Mouse (Mus musculus) cerebellum, postnatal 14 days (tissue): Measurements from ENCODE around the gene Abcb9.

ENCODE experiments used
- DNase-seq, 2 experiments: peaks; one replicate each; pipeline ENCODE4 v3.0.0; 2021; ENCODE audit warnings: mixed read lengths in 2 of 2

Gene Abcb9

DNA sequence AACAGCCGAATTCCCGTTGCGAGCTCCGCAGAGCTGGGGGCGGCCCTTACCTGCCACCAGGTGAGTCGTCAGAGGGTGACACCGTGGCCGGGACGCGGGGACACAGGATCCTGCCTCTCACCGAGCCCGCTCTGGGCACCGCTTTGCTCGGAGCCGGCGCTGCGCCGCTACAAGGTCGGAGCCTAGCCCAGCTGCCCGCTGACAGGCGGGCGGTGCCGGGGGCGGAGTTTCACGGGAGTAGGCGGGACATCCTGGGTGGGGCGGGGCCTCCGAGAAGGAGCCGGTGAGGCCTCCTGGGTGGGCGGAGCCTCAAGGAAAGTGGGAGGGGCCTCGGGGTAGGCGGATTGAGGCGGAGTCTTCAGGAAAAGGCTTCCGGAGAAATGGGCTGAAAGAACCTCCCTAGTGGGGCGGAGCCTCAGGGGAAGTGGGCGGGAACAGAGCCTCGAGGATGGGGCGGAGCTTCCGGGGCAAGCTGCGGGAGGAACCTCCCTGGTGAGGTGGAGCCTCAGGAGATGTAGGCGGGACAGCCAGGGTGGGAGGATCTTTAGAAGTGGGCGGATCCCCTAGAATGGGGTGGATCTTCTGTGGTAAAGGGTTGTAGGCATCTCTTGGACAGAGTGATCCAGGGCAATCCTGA lies at the start of gene Abcb9:
Abcb9 (minus strand) TSS at position 203 of the 637 bp plus-strand sequence.
- peak; percentile 94 to 95 for DNase-seq

DNA sequence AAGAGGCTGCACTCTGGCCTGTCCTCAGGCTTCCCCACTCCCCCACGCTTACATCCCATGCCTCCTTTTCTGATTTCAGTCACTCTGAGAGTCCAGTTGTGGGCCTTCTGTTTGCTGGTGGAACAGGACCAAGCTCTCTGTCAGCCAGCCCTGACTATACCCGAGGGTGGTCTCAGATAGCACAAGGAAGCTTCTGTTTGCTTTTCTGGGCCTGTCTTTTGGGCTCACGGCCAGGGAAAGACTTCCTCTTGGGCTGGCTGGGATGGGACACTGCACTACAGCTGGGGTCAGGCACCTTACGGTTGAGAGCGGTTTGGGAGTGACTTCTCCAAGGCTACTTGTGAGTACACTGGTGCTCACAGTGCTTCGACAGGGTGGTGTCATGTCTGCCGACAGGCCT lies 42.5 kb upstream of the Abcb9 start:
- no peak for DNase-seq

GRCm38 (mm10) chr5:124134261-124134660 lies 38.7 kb upstream of the Abcb9 start:
- no peak for DNase-seq

DNA sequence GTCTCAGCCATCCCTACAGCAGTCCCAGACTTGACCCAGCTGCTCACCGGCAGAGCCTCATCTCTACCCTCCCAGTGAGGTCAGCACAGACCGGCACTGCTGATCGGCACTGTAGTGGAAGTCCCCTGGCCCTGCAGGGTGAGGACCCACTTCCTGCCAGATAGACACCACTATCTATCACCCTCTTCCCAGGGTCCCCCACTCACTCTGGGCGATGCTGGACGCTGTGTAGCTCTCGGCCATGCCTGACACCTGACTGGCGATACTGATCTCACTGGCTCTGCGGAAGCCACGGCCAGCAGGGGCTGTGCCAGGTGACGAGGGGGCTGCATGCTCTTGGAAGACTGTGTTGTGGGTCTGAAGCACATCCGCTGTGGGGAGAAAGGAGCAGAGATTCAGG lies 29.5 kb upstream of the Abcb9 start:
- no peak for DNase-seq

GRCm38 (mm10) chr5:124122357-124122756 lies 26.8 kb upstream of the Abcb9 start:
- DNase-seq: no peak

DNA sequence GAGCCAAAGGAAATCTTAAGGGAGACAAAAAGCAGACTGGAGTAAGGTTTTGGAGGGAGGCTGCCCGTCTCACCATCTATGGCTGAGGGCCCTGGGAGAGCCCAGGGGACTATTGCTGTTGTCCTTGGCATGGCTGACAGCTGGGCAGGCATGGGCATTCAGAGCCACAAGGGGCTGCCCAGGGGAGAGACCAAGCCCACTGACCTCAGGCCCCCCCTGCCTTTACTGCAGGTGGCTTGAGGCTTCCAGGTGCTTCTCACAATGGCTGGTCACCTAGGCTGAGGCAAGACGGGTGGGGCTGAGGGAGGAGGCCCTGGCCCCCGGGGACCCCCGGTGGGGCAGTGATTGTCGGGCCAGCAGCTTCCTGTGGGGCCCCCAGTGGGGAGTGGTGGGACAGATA lies 23.6 kb upstream of the Abcb9 start:
- no peak for DNase-seq

- peak; percentile 91 to 94 for DNase-seq
Measured at GRCm38 (mm10) chr5:124115990-124116845, 20.6 kb upstream of the Abcb9 start, which contains the start of gene Arl6ip4. Gene Arl6ip4 (plus strand): TSS chr5:124116089.

DNA sequence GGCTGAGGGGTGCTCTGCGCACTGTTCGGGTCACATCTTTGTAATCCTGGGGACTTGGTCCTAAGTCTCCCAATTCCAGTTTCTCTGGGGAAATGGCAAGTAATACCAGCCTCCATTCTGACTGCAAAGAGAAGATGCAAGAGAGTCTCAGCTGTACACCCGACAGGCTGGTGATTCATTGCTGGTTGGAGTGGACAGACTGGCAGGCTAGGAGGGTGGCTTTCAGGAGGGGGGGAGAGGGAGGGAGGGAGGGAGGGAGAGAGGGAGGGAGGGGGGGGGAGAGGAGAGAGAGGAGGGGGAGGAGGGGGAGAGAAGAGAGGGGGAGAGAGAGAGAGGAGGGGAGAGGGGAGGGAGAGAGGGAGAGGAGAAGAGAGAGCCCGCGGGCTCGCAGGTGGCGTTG lies 19.9 kb upstream of the Abcb9 start:
- DNase-seq: no peak

GRCm38 (mm10) chr5:124114276-124115025 lies 18.9 kb upstream of the Abcb9 start:
- DNase-seq: no peak

DNA sequence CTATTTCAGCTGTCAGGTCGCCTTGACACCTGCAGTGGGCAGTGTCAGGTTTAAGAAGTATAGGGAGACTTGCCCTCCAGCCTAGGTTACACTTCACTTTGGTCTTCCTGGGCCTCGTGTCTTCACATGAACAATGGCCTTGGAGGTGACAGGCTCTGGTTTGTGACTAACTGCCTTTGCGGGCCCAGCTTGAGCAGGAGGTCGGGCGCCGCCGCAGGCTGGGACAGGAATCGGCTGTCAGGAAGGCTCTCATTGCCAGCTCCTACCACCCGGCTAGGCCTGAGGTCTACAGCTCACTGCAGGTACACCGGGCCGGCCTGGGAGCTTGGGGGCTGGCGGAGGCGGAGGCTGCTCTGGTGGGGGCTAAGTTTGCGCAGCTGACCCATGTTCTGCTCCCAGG lies 17.4 kb upstream of the Abcb9 start:
- DNase-seq: peak; percentile 75 to 79

DNA sequence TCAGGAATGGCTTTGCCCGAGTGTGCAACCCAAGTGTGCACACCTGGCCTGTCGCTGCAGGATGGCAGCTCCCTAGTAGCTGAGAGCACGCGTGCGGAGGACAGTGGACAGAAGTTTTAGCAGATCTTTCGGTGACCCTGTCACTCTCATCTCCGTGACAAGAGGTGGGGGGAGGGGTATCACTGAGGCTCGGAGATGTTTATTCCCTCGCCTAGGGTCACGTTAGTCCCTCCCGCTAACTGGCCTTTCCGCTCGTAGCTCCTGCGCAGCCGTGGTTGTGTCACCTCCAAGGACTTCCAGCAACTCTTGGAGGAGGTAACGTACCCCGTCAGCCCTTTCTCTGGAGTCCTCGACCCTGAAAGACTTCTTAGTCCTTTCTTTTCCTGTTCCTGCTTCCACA lies 16.9 kb upstream of the Abcb9 start:
- peak in 1 of 2 experiments; percentile 68 for DNase-seq

- peak; percentile 98 to 99 for DNase-seq
Measured at GRCm38 (mm10) chr5:124111742-124112497, 16.3 kb upstream of the Abcb9 start, which contains the start of gene Ogfod2. Gene Ogfod2 (plus strand): TSS chr5:124112297.

- peak; percentile 62 to 78 for DNase-seq
Measured at GRCm38 (mm10) chr5:124111077-124111741, 15.6 kb upstream of the Abcb9 start.

GRCm38 (mm10) chr5:124103552-124103951 lies 8.0 kb upstream of the Abcb9 start:
- no peak for DNase-seq

DNA sequence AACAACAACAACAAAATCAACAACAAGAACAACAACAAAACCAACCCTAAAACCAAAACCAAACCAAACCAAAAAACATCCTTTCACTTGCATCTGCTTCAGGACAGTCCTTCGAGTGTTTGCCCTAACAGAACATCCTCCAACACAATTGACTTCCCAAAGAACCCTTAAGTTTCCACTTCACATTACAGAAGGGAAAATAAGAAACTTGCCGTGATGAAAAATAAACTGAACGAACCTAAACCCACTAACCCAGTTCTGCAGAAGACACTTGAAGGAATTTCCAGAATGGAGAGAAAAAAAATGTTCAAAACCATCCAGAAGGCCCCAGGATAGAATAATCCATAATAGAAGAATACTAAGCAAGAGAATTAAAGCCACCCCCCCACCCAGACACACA lies 7.4 kb upstream of the Abcb9 start:
- DNase-seq: no peak

- DNase-seq: no peak
Measured at GRCm38 (mm10) chr5:124102326-124102725, 6.7 kb upstream of the Abcb9 start.

GRCm38 (mm10) chr5:124100128-124101044 lies 4.8 kb upstream of the Abcb9 start:
- DNase-seq: no peak

DNA sequence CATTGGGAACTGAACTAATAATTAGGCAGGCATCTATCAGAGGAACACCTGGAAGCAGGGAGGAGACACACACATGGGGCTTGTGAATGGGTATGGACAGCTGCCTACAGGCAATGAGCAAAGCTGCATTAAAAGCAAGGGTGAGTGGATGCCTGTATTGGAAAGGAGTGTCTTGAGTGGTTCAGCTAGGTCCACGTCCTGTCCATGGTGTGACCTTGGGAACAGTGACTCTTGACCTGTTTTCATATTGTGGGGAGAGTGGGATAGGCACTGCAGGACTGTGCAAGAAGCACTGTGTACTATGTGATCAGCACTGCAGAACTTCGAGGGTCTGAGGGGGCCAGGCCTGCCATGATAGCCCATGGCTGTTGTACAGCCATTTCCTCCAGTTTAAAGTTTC lies 3.3 kb upstream of the Abcb9 start:
- DNase-seq: no peak

DNA sequence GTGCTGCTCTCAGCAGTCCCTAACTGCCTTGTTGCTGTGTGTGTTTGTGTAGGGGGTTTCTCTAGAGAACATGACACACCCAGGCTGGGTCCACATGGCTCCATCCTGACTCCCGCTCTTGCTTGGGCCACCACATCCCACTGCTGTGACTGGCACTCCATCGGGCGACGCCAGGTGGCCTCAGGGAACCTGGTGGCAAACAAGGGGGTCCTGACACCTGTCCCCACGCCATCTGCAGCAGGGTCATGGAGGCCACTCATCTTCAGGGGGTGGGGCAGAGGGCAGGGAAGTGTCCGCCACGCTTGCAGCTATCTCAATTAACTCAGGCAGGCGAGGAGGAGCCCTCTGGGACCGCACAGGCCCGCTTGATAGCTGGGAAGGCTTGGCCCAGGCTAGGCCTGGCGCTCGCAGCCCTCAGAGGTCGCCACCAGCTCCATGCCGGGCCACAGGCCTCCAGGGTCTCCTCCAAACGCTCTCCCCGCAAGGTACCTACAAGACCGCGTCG lies 469 bp downstream of the Abcb9 start:
- DNase-seq: peak in 1 of 2 experiments; percentile 41

GRCm38 (mm10) chr5:124093852-124094604 lies 1.6 kb downstream of the Abcb9 start:
- no peak for DNase-seq
